8 mouse cellular contexts compared by ENCODE assay signal in genomic region chr8:88118456-88119036, GRCm38 (mm10). TPM values are rescaled to one million over a fixed set of nuclear protein-coding genes. Genes with fewer than 3 reads are reported as not detected.
DNase-seq lines count a peak whose midpoint lies in the region; ATAC-seq and TF ChIP-seq lines count a peak whose summit lies in the region.

TSS of gene Cnep1r1 (plus strand) at chr8:88118769.

- H3K27ac ChIP-seq in ES-E14 (ENCODE audit: insufficient read depth, low read depth, low read length, poor library complexity, severe bottlenecking) = no peak within 1 kb of the TSS
- peak within 1 kb of the TSS; percentile 58 for H3K27ac ChIP-seq in forebrain, embryonic 15.5 days (replicated peaks)

- peak; percentile 99 for DNase-seq in ES-E14 (ENCODE audit: low read depth, low spot score)
- peak; percentile 96 for DNase-seq in cerebellum, adult 11-12 months
- DNase-seq in heart, postnatal 25 days (ENCODE audit: low spot score) = peak; percentile 89
- DNase-seq in layer of hippocampus, adult 18-20 months (ENCODE audit: low spot score in 2 of 2) = peak; percentile 98
- DNase-seq in lung, adult 2 months = peak; percentile 86
- peak; percentile 85 to 91 for DNase-seq in thymus, adult 18-20 months

- H3K4me3 ChIP-seq in ES-E14 (ENCODE audit: insufficient read depth in 1 of 2, low read depth in 1 of 2, low read length in 2 of 2, poor library complexity in 1 of 2, severe bottlenecking in 1 of 2) = peak within 1 kb of the TSS; percentile 92 to 99
- peak within 1 kb of the TSS; percentile 75 for H3K4me3 ChIP-seq in forebrain, embryonic 15.5 days
- H3K4me3 ChIP-seq in lung, adult 2 months (replicated peaks; ENCODE audit: extremely low read depth, low read depth, low read length) = peak within 1 kb of the TSS; percentile 91

- peaks cover 6% of the 10 kb centered on the region for H3K36me3 ChIP-seq in ES-E14 (ENCODE audit: control insufficient read depth, insufficient read depth, low read length, poor library complexity, severe bottlenecking)
- peaks cover 19% of the 10 kb centered on the region; the same call in 1 of the 2 replicates for H3K36me3 ChIP-seq in forebrain, embryonic 15.5 days

- TF ChIP-seq POLR2A in lung, adult 2 months (IDR thresholded peaks at IDR 0.05; ENCODE audit: borderline replicate concordance, extremely low read depth, low read depth, low read length) = peak; percentile 60; the same call in 1 of the 2 replicates

- no peaks in the 10 kb centered on the region for H3K27me3 ChIP-seq in forebrain, embryonic 15.5 days

- in situ Hi-C loops in ES-E14 (cut with MboI; ENCODE audit: low sequenced_read_pairs in 2 of 2, unreplicated experiment in 2 of 2) = no loop called here

- WGBS in forebrain, embryonic 15.5 days = under 1% methylated on average over 49 of the region's 49 CpGs
- WGBS in lung, adult 2 months = under 1% methylated on average over 49 of the region's 49 CpGs

- H3K9ac ChIP-seq in ES-E14 (ENCODE audit: insufficient read depth, low read depth, low read length, poor library complexity, severe bottlenecking) = peak within 1 kb of the TSS; percentile 97
- peak within 1 kb of the TSS; percentile 83 for H3K9ac ChIP-seq in forebrain, embryonic 15.5 days (replicated peaks)

- peaks cover 0 to 2% of the 10 kb centered on the region in 2 experiments; a peak in 3 of 4 replicates for H3K4me1 ChIP-seq in ES-E14 (ENCODE audit: control insufficient read depth in 2 of 2, insufficient read depth in 2 of 2, low read length in 2 of 2, poor library complexity in 1 of 2)
- peaks cover 12% of the 10 kb centered on the region for H3K4me1 ChIP-seq in forebrain, embryonic 15.5 days
- peaks cover 2% of the 10 kb centered on the region; the same call in 1 of the 2 replicates for H3K4me1 ChIP-seq in lung, adult 2 months (ENCODE audit: control insufficient read depth, insufficient read depth, low read length)

- H3K9me3 ChIP-seq in ES-E14 (ENCODE audit: control insufficient read depth, insufficient read depth, low read depth, low read length) = no peaks in the 10 kb centered on the region
- no peaks in the 10 kb centered on the region for H3K9me3 ChIP-seq in forebrain, embryonic 15.5 days

- peak within 1 kb of the TSS; percentile 54 for H3K4me2 ChIP-seq in forebrain, embryonic 15.5 days (replicated peaks)

- TF ChIP-seq CTCF in lung, adult 2 months (IDR thresholded peaks at IDR 0.05; ENCODE audit: insufficient read depth, low read length) = peak; percentile 84

- intact Hi-C loops in heart, postnatal 25 days (cut with DNase I) = no loop called here

- ATAC-seq in forebrain, embryonic 15.5 days (replicated peaks) = peak; percentile 100
- ATAC-seq in neutrophil, adult 5-6 weeks (ENCODE audit: extremely low read depth, insufficient number of reproducible peaks, low FRiP score, poor library complexity, severe bottlenecking) = peak; percentile 99

TF ChIP-seq in ES-E14, 5 proteins besides CTCF, POLR2A, EP300 and RAD21:
- TF ChIP-seq CHD2 (IDR thresholded peaks at IDR 0.05; ENCODE audit: low read depth, low read length) (peak; percentile 90), ZC3H11A (IDR thresholded peaks at IDR 0.05; ENCODE audit: borderline replicate concordance, low read depth, low read length) (no peak)

RNA-seq across cellular contexts. Expression of gene Cnep1r1, which starts in this region (rescaled TPM):
- 22.3 and 23.7 TPM in 2 replicates for total RNA-seq in ES-E14 (2012; rRNA removed)
- 48.4 and 48.9 TPM in 2 replicates for polyA plus RNA-seq in forebrain, embryonic 15.5 days (2015; fragmentation: Nextera tagmentation; extraction: Ambion mirVana)
- 10 to 100 TPM; 32.2 to 35.6 TPM for total RNA-seq in heart, postnatal 25 days (2021)
- 10 to 100 TPM; 32.2 to 34.0 TPM for total RNA-seq in layer of hippocampus, adult 18-20 months (2021)
- polyA plus RNA-seq in lung, adult 2 months (2012; rRNA removed) = 11.4 and 19.0 TPM in 2 replicates
- 13.3 and 15.7 TPM in 2 replicates for total RNA-seq in neutrophil, adult 5-6 weeks (2017)
